Mouse (Mus musculus): ENCODE data around the gene Wdr4. TPM values are rescaled to one million over a fixed set of nuclear protein-coding genes. Genes with fewer than 3 reads are reported as not detected.

Wdr4 gene
- total RNA-seq, 1 experiment from 2014 or later = 10.9 TPM

DNA sequence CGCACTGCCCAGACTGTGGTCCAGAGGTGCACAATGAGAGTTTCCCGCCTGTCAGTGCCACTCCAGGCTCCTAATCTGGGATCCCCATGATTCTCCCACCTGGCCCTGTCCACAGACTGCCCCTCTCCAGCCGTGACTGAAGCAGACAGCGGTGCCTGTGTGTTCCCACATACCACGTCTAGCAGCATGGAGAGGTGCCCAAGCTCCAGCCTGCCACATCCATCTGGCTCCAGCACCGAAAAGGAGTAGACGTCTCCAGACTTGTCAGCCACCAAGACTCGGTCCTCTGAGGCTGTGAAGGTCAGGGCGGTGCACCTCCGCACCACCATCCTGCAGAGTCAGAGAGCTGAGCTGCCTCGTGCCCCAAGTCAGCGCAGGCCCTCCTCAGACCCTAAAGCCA lies 16.4 kb downstream of the Wdr4 start:
- ATAC-seq (ENCODE audit: extremely low read depth, insufficient number of reproducible peaks, low FRiP score, poor library complexity, severe bottlenecking) = no peak

DNA sequence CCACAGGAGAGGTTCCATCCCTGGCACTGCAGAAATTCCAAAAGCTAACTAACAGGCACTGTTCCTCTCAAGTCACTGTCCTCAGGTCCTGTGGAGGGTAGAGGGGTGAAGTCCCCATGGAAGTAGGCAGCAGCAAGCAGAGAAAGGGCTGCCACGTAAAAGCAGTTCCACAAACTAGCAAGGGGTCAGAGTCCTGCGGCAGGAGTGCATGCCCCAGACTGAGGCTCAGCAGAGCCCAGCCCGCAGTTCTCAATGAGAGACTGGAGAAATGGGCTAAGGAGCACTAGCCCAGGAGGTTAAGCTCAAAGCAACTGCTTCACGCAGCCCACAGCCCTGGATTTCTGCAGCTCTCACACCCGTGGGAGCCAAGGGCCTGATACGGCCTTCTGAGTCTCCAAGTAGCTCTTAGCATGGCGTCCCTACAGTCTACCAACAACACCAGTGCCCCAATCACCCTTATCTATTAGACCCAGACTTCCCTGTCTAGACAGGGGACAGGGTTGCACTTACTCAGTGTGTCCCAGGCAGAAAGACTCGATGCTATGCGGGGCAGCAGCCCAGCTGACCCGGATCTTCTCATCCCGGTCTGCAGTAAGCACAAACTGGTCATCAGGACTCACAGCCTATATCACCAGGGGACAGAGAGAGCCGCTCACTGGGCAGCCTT lies 17.4 kb downstream of the Wdr4 start:
- ATAC-seq (ENCODE audit: extremely low read depth, insufficient number of reproducible peaks, low FRiP score, poor library complexity, severe bottlenecking) = no peak

DNA sequence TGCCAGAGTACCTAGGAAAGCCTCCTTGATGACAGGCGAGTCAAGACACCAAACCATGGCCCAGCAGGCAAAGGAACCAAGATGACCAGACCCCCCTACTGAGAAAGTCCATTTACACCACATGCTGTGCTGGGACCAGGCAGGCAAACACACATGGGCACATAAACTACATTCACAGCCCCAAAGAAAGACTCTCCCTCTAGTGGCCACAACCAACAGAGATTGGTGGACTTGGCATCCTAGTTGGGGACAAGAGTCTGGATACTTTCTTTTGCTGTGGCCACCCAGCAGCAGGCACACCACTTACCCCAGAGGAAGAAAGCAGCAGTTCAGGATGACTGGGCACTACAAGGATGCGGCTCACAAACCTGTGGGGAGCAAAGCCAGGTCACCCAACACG lies 18.9 kb downstream of the Wdr4 start:
- ATAC-seq (ENCODE audit: extremely low read depth, insufficient number of reproducible peaks, low FRiP score, poor library complexity, severe bottlenecking) = no peak

DNA sequence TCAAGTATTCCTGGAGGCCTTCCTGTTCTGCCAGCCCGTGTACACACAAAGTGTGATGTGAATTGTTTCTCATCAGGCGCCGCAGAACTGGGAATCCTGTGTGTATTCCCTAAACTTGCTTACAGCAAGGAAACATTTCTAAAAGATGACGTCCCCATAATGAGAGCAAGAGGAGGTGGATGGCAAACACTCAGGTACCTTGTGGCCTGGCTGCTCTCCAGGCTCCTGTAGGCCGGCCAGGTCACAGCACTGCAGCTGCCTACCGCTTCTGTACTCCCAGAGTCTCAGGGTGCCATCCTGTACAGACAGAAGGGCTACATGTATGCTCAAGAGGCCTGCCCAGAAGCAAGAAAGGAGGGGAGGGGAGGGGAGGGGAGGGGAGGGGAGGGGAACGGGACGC lies 19.4 kb downstream of the Wdr4 start:
- ATAC-seq (ENCODE audit: extremely low read depth, insufficient number of reproducible peaks, low FRiP score, poor library complexity, severe bottlenecking) = no peak

DNA sequence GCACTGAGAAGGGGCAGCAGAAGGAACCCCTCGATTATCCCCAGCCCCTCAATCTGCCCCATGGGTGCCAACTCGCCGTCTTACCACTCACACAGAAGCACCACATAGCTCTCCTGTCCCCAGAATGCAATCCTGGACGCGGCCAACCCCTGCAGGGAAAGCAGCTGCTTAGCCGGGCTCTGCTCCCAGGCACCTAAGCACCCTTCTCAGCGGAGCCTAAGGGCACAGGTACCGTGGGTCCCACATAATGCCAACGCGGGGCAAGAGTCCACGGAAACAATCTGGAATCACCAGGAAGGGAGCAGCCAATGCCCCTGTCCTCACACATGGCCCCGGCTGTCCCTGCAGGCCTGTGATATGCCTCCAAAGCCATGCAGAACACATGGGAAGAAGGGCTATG lies 20.1 kb downstream of the Wdr4 start:
- ATAC-seq (ENCODE audit: extremely low read depth, insufficient number of reproducible peaks, low FRiP score, poor library complexity, severe bottlenecking) = no peak

DNA sequence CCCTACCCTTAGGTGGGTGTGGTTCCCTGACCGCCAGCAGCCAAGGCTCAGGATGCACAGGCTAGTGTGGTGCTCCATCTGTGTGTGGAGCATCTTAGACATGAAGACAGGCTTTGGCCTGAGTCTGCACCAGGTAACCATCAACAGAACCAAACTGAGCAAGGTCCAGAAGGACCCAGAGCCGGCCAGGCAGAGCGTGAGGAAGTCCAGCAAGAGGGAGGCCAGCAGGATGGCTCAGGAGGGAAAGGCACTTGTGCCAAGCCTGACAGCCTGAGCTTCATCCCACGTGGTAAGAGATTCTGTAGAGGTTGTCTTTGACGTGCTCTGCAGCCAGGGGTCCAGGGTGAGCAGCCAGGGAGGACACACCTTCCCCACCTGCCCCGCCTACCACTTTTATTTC lies 22.1 kb downstream of the Wdr4 start:
- no peak for ATAC-seq (ENCODE audit: extremely low read depth, insufficient number of reproducible peaks, low FRiP score, poor library complexity, severe bottlenecking)

DNA sequence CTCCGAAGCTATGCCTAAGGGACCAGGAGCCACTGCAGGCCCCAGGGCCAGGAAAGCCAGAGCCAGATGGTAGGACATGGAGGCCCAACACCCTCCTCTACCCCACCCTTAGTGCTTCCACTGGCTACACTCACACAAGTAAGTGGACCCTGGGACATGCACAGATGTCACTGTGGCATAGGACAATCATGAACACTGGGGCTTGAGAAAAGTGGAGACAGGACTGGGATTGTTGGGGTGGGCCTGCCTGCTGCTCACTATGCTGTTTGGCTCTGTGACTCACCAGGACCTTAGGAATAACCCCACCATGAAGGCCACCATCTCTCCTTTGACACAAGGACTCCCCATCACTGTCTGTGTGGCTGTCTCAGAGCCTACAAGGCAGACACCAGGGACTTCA lies 24.8 kb downstream of the Wdr4 start:
- ATAC-seq (ENCODE audit: extremely low read depth, insufficient number of reproducible peaks, low FRiP score, poor library complexity, severe bottlenecking) = no peak

DNA sequence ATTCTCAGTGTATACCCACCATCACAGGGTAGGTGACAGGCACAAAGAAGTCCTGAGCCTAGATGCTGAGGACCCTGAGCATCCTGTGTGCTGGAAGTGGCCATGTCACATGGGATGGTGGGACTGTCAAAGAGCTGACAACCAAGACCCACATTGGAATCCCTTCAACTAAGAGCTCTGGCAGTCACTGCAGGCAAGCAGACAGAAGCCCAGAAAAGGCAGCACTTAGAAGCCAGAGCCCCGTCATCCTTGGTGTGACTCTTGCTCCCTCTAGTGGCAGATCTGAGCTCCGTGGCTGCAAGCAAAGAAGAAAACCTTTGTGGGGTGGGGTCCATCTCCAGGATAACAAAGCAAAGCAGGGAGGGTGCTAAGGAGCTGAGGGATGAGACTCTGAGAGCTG lies 27.4 kb downstream of the Wdr4 start:
- peak; percentile 71 for ATAC-seq (ENCODE audit: extremely low read depth, insufficient number of reproducible peaks, low FRiP score, poor library complexity, severe bottlenecking)

DNA sequence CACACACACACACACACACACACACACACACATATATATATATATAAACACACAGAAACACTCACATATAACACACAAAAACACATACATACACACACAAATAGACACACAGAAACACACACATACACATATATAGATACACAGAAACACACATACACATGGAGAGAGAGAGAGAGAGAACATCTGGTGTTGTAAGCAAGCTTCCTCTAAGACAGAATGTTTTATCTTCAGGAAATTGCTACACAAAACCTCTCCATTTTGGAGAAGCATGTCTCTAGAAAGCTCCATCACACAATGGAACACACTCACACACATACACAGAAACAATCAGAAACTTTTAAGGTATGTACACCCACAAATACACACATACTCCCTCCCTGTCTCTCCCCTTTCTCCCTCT lies 28.4 kb downstream of the Wdr4 start:
- ATAC-seq (ENCODE audit: extremely low read depth, insufficient number of reproducible peaks, low FRiP score, poor library complexity, severe bottlenecking) = no peak

DNA sequence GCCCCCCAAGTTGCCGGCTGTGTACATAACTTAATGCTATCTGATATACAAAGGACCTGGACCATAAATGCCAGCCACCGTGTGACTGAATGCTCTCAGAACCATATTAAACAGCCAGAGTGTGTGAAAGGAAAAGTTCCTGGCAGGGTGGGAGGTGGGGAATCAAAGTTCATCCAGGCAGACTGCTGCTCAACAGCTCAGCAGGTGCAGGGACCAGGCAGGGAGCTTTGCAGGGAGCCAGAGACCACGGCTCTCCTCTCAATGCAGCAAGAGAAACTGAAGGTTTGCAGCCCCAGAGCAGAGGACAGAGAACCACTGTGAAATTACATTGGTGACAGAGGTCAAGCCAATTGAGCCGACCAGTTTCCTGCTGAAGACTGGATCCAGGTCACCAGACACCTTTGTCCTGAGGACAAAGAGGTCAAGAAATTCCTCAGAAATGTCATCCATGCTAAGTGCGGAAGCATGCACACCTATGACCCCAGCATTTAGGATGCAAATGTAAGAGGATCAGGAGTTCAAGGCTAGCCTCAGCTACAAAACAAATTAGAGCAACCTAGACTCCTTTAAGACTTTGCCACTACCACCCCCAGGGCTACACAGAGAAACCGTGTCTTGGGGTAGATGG lies 32.2 kb downstream of the Wdr4 start:
- no peak for ATAC-seq (ENCODE audit: extremely low read depth, insufficient number of reproducible peaks, low FRiP score, poor library complexity, severe bottlenecking)

DNA sequence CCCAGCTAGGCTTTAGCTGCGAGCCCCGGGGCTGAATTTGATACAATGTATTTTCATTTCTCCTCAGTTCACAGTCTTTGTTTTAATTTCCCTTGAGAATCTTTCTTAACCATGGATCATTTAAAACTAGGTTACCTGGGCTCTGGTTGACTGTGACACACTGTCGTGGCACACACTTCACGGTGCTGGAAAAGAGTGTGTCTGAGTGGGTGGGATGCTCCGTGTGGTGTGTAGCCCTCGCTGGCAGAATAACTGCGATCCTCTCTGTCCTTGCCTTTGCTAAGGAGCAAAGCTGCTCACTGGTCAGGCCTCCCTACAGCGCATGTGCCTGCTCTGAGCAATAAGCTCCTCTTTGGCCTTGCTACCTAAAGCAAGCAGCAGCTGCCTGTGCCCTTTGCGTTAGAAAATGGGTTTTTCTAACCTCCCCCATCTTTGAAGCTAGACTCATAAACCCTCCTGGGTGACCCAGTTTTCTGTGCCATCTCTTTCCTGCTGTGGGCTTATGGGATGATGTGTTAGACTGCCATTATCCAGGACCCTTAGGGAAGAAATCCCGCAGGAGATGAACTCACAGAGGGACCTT lies 33.1 kb downstream of the Wdr4 start:
- no peak for ATAC-seq (ENCODE audit: extremely low read depth, insufficient number of reproducible peaks, low FRiP score, poor library complexity, severe bottlenecking)

DNA sequence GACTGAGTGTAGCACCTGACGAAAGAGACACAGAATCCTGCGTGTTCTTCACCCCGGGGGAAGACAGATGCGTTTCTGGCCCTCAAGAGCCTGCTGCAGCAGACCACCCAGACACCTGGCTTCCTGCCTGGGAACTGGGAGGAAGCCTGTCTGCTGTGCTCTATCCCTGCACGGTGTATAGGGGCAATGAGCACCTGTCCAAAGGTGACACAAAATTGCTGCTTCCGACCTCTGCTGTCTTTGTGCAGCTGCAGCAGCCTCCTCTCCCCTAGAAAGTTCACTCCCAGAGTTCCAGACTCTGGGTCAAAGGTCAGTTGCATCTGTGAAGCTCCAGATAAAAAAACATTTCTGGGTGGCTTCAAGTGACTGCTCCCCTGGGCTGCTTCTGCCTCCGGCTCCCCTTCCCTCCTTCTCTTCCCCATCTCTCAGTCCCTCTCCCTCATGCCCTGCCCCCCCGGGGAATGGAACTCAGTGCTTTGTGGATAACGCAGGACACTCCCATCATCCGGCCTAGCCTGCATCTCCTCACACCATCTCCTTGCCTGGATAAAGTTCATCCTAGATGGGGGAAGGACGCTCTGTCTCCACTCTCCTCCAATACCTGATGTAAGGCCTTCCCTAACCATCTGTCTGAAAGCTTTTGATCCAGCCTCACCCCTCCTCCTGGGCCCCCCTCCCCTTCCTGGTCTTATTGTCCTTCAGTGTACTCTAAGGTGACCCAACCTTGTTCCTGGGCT lies 40.5 kb downstream of the Wdr4 start:
- no peak for ATAC-seq (ENCODE audit: extremely low read depth, insufficient number of reproducible peaks, low FRiP score, poor library complexity, severe bottlenecking)

DNA sequence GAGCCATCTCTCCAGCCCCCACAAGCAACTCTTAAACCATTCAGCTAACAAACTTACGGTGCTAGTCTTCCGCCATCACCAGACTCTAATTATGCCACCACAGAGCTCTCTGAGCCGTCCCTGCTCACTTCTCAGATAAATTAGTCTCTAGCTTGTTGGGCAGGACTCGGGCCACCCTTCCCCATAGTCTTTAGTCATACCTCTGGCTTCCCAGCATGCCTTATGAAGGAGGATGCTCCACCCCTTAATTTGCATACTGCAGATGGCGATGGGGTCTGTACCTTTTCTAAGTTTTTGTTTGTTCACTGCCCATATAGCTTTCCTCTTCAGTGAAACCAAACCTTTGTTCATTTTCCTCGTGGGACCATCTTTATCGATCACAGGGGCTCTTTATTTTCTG lies 41.2 kb downstream of the Wdr4 start:
- ATAC-seq (ENCODE audit: extremely low read depth, insufficient number of reproducible peaks, low FRiP score, poor library complexity, severe bottlenecking) = no peak

DNA sequence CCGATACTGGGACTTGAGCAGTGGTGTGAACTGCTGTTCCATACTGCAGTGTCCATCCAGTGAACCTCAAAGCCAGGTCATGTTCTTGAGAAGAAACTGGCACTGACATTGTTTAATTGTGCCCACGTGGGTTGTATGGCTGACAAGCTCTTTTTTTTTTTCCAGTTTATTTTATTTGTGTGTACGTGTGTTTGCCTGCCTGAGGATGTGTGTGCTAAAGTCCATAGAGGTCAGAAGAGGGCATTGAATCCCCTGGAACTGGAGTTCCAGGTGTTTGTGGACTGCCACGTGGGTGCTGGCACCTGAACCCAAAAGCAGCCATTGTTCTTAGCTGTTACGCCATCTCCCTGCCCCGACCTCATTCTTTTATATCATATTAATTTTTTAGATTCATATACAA lies 45.4 kb downstream of the Wdr4 start:
- ATAC-seq (ENCODE audit: extremely low read depth, insufficient number of reproducible peaks, low FRiP score, poor library complexity, severe bottlenecking) = no peak

DNA sequence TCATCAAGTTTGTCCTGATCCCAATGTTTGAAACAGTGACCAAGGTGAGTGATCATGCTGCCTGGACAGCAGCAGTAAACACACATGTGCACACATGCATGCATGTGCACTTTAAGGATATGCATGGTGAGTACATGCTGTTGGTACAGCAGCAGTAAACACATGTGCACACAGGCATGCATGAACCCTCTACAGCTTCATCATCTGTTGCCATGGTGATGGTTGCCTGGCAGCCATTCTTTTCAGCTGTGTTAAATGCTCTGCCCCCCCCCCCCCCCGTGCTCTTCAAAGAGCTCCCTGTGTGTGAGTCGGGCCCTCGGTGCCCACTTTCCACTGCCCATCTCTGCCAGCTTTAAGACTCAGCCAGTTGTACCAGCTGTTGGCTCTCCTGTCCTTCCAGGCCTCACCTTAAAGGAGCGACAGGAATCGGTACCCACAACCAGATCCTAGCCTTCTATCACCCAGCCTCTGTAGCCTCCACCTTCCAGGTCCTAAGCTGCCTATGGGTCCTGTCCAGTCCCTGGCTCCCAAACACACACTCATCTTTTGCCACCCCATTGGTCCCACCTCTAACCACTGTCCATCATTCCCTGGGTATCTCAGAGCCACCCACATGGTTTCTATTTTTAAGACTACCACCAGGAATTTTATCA lies 48.9 kb downstream of the Wdr4 start:
- no peak for ATAC-seq (ENCODE audit: extremely low read depth, insufficient number of reproducible peaks, low FRiP score, poor library complexity, severe bottlenecking)

DNA sequence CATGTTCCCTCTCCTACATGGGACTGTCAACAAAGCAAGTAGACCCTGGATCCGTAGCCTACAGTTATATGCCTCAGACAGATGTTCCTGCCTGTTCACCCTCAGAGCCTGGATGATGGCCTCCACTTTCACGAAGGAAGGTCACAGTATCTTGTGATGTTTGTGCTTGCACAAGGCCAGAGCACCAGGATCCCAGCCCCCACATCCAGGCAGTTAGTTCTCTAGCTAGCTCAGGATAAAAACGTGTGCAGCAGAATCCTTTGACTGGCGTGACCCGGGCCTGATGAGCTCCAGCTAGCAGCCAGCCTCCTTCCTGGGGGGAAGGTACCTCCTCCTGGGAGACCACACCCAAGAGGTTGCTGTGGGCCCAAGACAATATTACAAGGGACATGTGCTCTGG lies 51.3 kb downstream of the Wdr4 start:
- ATAC-seq (ENCODE audit: extremely low read depth, insufficient number of reproducible peaks, low FRiP score, poor library complexity, severe bottlenecking) = no peak

DNA sequence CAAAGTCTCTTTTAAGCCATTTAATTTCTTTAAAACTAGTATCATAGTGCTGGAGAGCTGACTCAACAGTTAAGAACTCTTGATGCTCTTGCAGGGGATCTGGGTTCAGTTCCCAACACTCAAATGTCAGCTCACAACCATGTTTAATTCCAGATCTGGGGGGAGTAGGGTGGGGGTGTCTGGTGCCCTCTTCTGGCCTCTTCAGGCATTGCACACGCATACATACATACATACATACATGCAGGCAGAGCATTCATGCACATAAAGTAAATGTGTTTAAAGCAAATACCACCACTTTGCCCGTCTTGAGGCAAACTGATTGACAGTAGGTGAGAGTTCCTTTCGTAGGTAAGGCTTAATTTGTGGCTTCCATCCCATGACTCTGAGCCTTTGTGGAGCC lies 52.9 kb downstream of the Wdr4 start:
- no peak for ATAC-seq (ENCODE audit: extremely low read depth, insufficient number of reproducible peaks, low FRiP score, poor library complexity, severe bottlenecking)

DNA sequence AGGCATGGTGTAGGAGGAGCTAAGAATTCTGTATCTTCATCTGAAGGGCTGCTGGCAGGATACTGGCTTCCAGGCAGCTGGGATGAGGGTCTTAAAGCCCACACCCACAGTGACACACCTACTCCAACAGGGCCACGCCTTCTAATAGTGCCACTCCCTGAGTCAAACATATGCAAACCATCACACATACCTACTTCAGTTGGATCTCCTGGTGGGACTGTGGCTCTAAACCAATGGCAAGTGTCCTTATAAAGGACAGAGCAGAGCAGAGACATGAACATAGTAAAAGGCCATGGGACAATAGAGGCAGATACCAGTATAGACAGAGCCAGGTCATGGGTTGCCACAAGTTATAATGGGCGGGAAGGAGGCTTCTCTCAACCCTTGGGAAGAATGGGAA lies 57.3 kb downstream of the Wdr4 start:
- ATAC-seq (ENCODE audit: extremely low read depth, insufficient number of reproducible peaks, low FRiP score, poor library complexity, severe bottlenecking) = no peak

DNA sequence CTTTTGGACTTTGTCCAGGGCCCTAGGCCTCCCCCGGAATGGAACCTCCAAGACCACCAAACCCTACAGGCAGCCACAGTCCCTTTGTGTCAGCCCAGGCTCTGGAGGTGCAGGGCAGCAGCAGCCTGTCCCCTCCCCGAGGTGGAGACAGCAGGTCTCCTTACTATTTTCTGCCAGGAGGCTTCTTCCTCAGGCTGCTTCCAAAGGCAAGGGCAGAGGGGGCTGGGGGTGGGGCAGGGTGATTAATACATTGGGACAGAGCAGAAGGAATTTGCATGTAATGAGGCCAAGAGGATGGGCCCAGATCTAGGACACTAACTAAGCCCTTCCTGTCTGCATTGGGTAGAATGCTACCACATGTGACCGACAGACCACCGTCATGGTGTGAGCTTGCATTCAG lies 59.4 kb downstream of the Wdr4 start:
- ATAC-seq (ENCODE audit: extremely low read depth, insufficient number of reproducible peaks, low FRiP score, poor library complexity, severe bottlenecking) = no peak

Data from neutrophil, adult 5-6 weeks (primary cell).